Comparison of ENCODE assay signal across 20 mouse cellular contexts in the genomic region with DNA sequence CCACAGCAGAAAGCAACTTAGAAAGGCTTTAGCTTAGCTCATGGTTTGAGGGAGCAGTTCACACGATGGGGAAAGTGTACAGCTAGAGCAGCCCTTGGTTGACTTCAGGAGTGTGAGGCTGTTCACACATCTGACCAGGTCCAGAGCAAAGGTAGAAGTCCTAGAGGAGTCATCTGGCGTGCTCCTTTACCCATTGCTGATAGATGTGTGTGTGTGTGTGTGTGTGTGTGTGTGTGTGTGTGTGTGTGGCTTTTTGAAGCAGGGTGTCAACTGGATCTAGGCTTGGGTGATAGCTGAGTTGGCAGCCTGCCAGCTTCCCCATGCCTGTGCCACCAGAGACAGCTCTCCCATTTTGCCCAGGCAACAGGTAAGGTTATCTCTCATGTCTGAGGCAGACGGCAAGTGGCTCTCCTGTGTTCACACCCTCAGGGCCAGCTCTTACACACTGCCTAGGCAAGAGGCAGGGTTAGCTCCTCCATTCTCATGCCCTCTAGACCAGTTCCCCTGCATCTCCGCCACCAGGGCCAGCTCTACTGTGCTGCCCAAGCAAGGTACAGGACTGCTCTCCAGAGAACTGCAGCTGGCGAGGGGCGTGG. TPM values are rescaled to one million over a fixed set of nuclear protein-coding genes. Genes with fewer than 3 reads are reported as not detected.
DNase-seq lines count a peak whose midpoint lies in the region; ATAC-seq and TF ChIP-seq lines count a peak whose summit lies in the region.
"Had no signal": no experiment of that assay in that cellular context is flagged by ENCODE, and none has a peak within 500 bp of the region (broad histone marks: within the 10 kb centered on the region; RNA-seq: fewer than 3 reads in every experiment).

No protein-coding gene starts in this region.

- no peaks in the 10 kb centered on the region for H3K36me3 ChIP-seq in heart, embryonic 11.5 days (ENCODE audit: control insufficient read depth, insufficient read depth, low read length)
- no peaks in the 10 kb centered on the region for H3K36me3 ChIP-seq in liver, embryonic 13.5 days
- no peaks in the 10 kb centered on the region for H3K36me3 ChIP-seq in liver, embryonic 11.5 days (ENCODE audit: control insufficient read depth, insufficient read depth, low read length)
- H3K36me3 ChIP-seq in embryonic facial prominence, embryonic 14.5 days (ENCODE audit: control insufficient read depth, insufficient read depth, low read length) = no peaks in the 10 kb centered on the region
- no peaks in the 10 kb centered on the region for H3K36me3 ChIP-seq in liver, postnatal 0 days (replicated peaks; ENCODE audit: insufficient read depth, low read length)
- H3K36me3 ChIP-seq: G1E; heart, embryonic 13.5 days; hindbrain, embryonic 15.5 days; neural tube, embryonic 15.5 days had no signal

- H3K4me3 ChIP-seq in heart, embryonic 11.5 days (ENCODE audit: low read depth, low read length) = no peak overlapping the region
- no peak overlapping the region for H3K4me3 ChIP-seq in liver, embryonic 13.5 days (replicated peaks)
- H3K4me3 ChIP-seq in liver, embryonic 11.5 days (ENCODE audit: low read depth, low read length) = no peak overlapping the region
- no peak overlapping the region for H3K4me3 ChIP-seq in embryonic facial prominence, embryonic 14.5 days (ENCODE audit: low read depth, low read length)
- no peak overlapping the region for H3K4me3 ChIP-seq in liver, postnatal 0 days (ENCODE audit: low read depth, low read length)
- H3K4me3 ChIP-seq: heart, embryonic 13.5 days; hindbrain, embryonic 15.5 days; neural tube, embryonic 15.5 days had no signal

- no peak for TF ChIP-seq EP300 in liver, postnatal 0 days (IDR thresholded peaks at IDR 0.05; ENCODE audit: low read depth)

- no peak overlapping the region for H3K4me2 ChIP-seq in heart, embryonic 11.5 days
- H3K4me2 ChIP-seq in liver, embryonic 13.5 days = no peak overlapping the region
- H3K4me2 ChIP-seq in liver, embryonic 11.5 days = no peak overlapping the region
- H3K4me2 ChIP-seq in embryonic facial prominence, embryonic 14.5 days (ENCODE audit: low read depth, low read length) = no peak overlapping the region
- H3K4me2 ChIP-seq in liver, postnatal 0 days (ENCODE audit: low read depth, low read length) = no peak overlapping the region
- H3K4me2 ChIP-seq: heart, embryonic 13.5 days; hindbrain, embryonic 15.5 days; neural tube, embryonic 15.5 days had no signal

- H3K9me3 ChIP-seq in heart, embryonic 11.5 days (replicated peaks; ENCODE audit: control insufficient read depth, low read length) = no peaks in the 10 kb centered on the region
- H3K9me3 ChIP-seq in liver, embryonic 13.5 days (replicated peaks) = no peaks in the 10 kb centered on the region
- no peaks in the 10 kb centered on the region for H3K9me3 ChIP-seq in liver, embryonic 11.5 days (ENCODE audit: control insufficient read depth, low read length)
- H3K9me3 ChIP-seq in embryonic facial prominence, embryonic 14.5 days (ENCODE audit: control insufficient read depth, low read length) = no peaks in the 10 kb centered on the region
- no peaks in the 10 kb centered on the region for H3K9me3 ChIP-seq in liver, postnatal 0 days (ENCODE audit: low read length)
- H3K9me3 ChIP-seq: G1E; heart, embryonic 13.5 days; hindbrain, embryonic 15.5 days; neural tube, embryonic 15.5 days had no signal

- H3K4me1 ChIP-seq in heart, embryonic 11.5 days (ENCODE audit: control insufficient read depth, insufficient read depth, low read length) = no peaks in the 10 kb centered on the region
- H3K4me1 ChIP-seq in liver, embryonic 13.5 days (replicated peaks) = peaks cover 11% of the 10 kb centered on the region
- H3K4me1 ChIP-seq in liver, embryonic 11.5 days (replicated peaks; ENCODE audit: control insufficient read depth, insufficient read depth, low read length) = no peaks in the 10 kb centered on the region
- H3K4me1 ChIP-seq in embryonic facial prominence, embryonic 14.5 days (ENCODE audit: control insufficient read depth, insufficient read depth, low read length) = no peaks in the 10 kb centered on the region
- H3K4me1 ChIP-seq in liver, postnatal 0 days (ENCODE audit: insufficient read depth) = no peaks in the 10 kb centered on the region
- H3K4me1 ChIP-seq: hindbrain, embryonic 15.5 days; neural tube, embryonic 15.5 days had no signal

- no peak overlapping the region for H3K27ac ChIP-seq in heart, embryonic 11.5 days (ENCODE audit: low read depth, low read length)
- H3K27ac ChIP-seq in liver, embryonic 13.5 days = no peak overlapping the region
- no peak overlapping the region for H3K27ac ChIP-seq in liver, embryonic 11.5 days (ENCODE audit: low read depth, low read length)
- no peak overlapping the region for H3K27ac ChIP-seq in embryonic facial prominence, embryonic 14.5 days (replicated peaks; ENCODE audit: low read depth, low read length)
- H3K27ac ChIP-seq in liver, postnatal 0 days (ENCODE audit: low read depth) = no peak overlapping the region
- H3K27ac ChIP-seq: heart, embryonic 13.5 days; hindbrain, embryonic 15.5 days; liver, embryonic 14.5 days; neural tube, embryonic 15.5 days had no signal

- no peak overlapping the region for H3K9ac ChIP-seq in heart, embryonic 11.5 days (ENCODE audit: low read depth, low read length)
- no peak overlapping the region for H3K9ac ChIP-seq in liver, embryonic 13.5 days
- H3K9ac ChIP-seq in liver, embryonic 11.5 days (ENCODE audit: low read depth, low read length) = no peak overlapping the region
- no peak overlapping the region for H3K9ac ChIP-seq in embryonic facial prominence, embryonic 14.5 days (ENCODE audit: low read depth, low read length)
- no peak overlapping the region for H3K9ac ChIP-seq in liver, postnatal 0 days (replicated peaks)
- H3K9ac ChIP-seq: heart, embryonic 13.5 days; hindbrain, embryonic 15.5 days; liver, embryonic 14.5 days; neural tube, embryonic 15.5 days had no signal

- WGBS in heart, embryonic 11.5 days (ENCODE audit: insufficient replicate concordance) = 75% methylated on average over 6 of the region's 6 CpGs
- WGBS in liver, embryonic 13.5 days (ENCODE audit: insufficient replicate concordance) = 62% methylated on average over 6 of the region's 6 CpGs
- 80% methylated on average over 6 of the region's 6 CpGs for WGBS in liver, embryonic 11.5 days
- WGBS in embryonic facial prominence, embryonic 14.5 days = 83% methylated on average over 4 of the region's 6 CpGs
- 64% methylated on average over 6 of the region's 6 CpGs for WGBS in liver, postnatal 0 days (ENCODE audit: insufficient replicate concordance)

- DNase-seq in heart, adult 8-10 months (ENCODE audit: low spot score) = no peak
- no peak for DNase-seq in liver, embryonic 13.5 days
- DNase-seq in liver, embryonic 11.5 days (ENCODE audit: low spot score) = no peak
- DNase-seq in embryonic facial prominence, embryonic 14.5 days (ENCODE audit: low spot score) = no peak
- peak; percentile 28 for DNase-seq in liver, postnatal 0 days
- no peak for DNase-seq in urinary bladder, postnatal 25 days (ENCODE audit: low spot score)
- no peak for DNase-seq in adrenal gland, postnatal 36 days
- DNase-seq: cerebellum, adult 18-20 months; embryo, embryonic 11 days; thymus, postnatal 14 days had no signal

- H3K27me3 ChIP-seq in heart, embryonic 11.5 days (ENCODE audit: control insufficient read depth, insufficient read depth, low read length) = no peaks in the 10 kb centered on the region
- no peaks in the 10 kb centered on the region for H3K27me3 ChIP-seq in liver, embryonic 13.5 days
- no peaks in the 10 kb centered on the region for H3K27me3 ChIP-seq in liver, embryonic 11.5 days (replicated peaks; ENCODE audit: control insufficient read depth, insufficient read depth, low read length)
- no peaks in the 10 kb centered on the region for H3K27me3 ChIP-seq in embryonic facial prominence, embryonic 14.5 days (replicated peaks; ENCODE audit: control insufficient read depth, insufficient read depth, low read length)
- no peaks in the 10 kb centered on the region for H3K27me3 ChIP-seq in liver, postnatal 0 days (ENCODE audit: insufficient read depth, low read length)
- H3K27me3 ChIP-seq: hindbrain, embryonic 15.5 days; neural tube, embryonic 15.5 days had no signal

- TF ChIP-seq CTCF in liver, postnatal 0 days (IDR thresholded peaks at IDR 0.05; ENCODE audit: low read depth) = no peak

- ATAC-seq in heart, embryonic 11.5 days (replicated peaks; ENCODE audit: insufficient number of reproducible peaks, low FRiP score, low TSS enrichment) = peak; percentile 52; the same call in 1 of the 2 replicates
- 0 out of 2 replicates have a peak, but pooled peaks have one; percentile 30 for ATAC-seq in liver, embryonic 13.5 days (ENCODE audit: low read depth)
- no peak for ATAC-seq in liver, embryonic 11.5 days (replicated peaks; ENCODE audit: low FRiP score)
- ATAC-seq in embryonic facial prominence, embryonic 14.5 days (ENCODE audit: low read depth) = peak; percentile 68; the same call in 1 of the 2 replicates
- peak; percentile 33; the same call in 1 of the 2 replicates for ATAC-seq in liver, postnatal 0 days
- ATAC-seq: activated CD4-positive, CD25-positive, alpha-beta regulatory T cell, adult 4 months; forebrain, embryonic 14.5 days had no signal

RNA-seq across cellular contexts. Expression of a gene that starts 15.9 kb away (rescaled TPM):
- polyA plus RNA-seq in heart, embryonic 11.5 days (2014; fragmentation: Nextera tagmentation; extraction: Ambion mirVana) = not detected in 2 replicates
- not detected for total RNA-seq in heart, adult 8-10 months (2022)
- not detected in 2 replicates for polyA plus RNA-seq in liver, embryonic 13.5 days (2015; fragmentation: Nextera tagmentation; extraction: Ambion mirVana)
- polyA plus RNA-seq in liver, embryonic 11.5 days (2014; fragmentation: Nextera tagmentation; extraction: Ambion mirVana) = not detected in 2 replicates
- 0.26 and 0.51 TPM in 2 replicates for polyA plus RNA-seq in embryonic facial prominence, embryonic 14.5 days (2014; fragmentation: Nextera tagmentation; extraction: Ambion mirVana)
- polyA plus RNA-seq in liver, postnatal 0 days (2015; fragmentation: Nextera tagmentation; extraction: Ambion mirVana) = not detected in 2 replicates
- total RNA-seq in adrenal gland, postnatal 36 days (2021) = not detected
- total RNA-seq: gastrocnemius, adult 18-20 months; left cerebral cortex, adult 18-20 months had no signal
- polyA plus RNA-seq: forebrain, embryonic 14.5 days; G1E; heart, embryonic 13.5 days; hindbrain, embryonic 15.5 days; liver, embryonic 14.5 days; neural tube, embryonic 15.5 days had no signal

RNA-seq across cellular contexts. Expression of a gene that starts 27.9 kb away (rescaled TPM):
- polyA plus RNA-seq in heart, embryonic 11.5 days (2014; fragmentation: Nextera tagmentation; extraction: Ambion mirVana) = 0.11 TPM in 1 of 2 replicates, not detected in the other
- under 1 TPM in 1 of 4 experiments, not detected in 3; 0.09 TPM for total RNA-seq in heart, adult 8-10 months (2022)
- polyA plus RNA-seq in liver, embryonic 13.5 days (2015; fragmentation: Nextera tagmentation; extraction: Ambion mirVana) = 0.05 and 0.06 TPM in 2 replicates
- polyA plus RNA-seq in liver, embryonic 11.5 days (2014; fragmentation: Nextera tagmentation; extraction: Ambion mirVana) = not detected in 2 replicates
- polyA plus RNA-seq in embryonic facial prominence, embryonic 14.5 days (2014; fragmentation: Nextera tagmentation; extraction: Ambion mirVana) = 3.2 and 4.4 TPM in 2 replicates
- not detected in 2 replicates for polyA plus RNA-seq in liver, postnatal 0 days (2015; fragmentation: Nextera tagmentation; extraction: Ambion mirVana)
- total RNA-seq in adrenal gland, postnatal 36 days (2021) = not detected
- total RNA-seq: gastrocnemius, adult 18-20 months had no signal
- polyA plus RNA-seq: G1E; liver, embryonic 14.5 days had no signal
